Mouse (Mus musculus) activated CD4-positive, CD25-positive, alpha-beta regulatory T cell, adult 4 months (primary cell): Measurements from ENCODE around the gene Lgals2. TPM values are rescaled to one million over a fixed set of nuclear protein-coding genes. Genes with fewer than 3 reads are reported as not detected.
"Not testable (repeated sequence)": the region's sequence is repeated elsewhere in the genome, so short reads cannot be mapped to it uniquely, and the experiment has no call there.

Experiments used
- ATAC-seq: one replicate; pipeline ENCODE4 v1.8.0; 2017
- polyA plus RNA-seq, 2 experiments: library from polyadenylated mRNA; unstranded; fragments of 100-300 nt; shearing (Covaris generic); gene quantifications; one replicate each; pipeline ENCODE4 v1.2.1; 2017

Lgals2 gene
- polyA plus RNA-seq, 2 experiments from 2014 or later = not detected

DNA sequence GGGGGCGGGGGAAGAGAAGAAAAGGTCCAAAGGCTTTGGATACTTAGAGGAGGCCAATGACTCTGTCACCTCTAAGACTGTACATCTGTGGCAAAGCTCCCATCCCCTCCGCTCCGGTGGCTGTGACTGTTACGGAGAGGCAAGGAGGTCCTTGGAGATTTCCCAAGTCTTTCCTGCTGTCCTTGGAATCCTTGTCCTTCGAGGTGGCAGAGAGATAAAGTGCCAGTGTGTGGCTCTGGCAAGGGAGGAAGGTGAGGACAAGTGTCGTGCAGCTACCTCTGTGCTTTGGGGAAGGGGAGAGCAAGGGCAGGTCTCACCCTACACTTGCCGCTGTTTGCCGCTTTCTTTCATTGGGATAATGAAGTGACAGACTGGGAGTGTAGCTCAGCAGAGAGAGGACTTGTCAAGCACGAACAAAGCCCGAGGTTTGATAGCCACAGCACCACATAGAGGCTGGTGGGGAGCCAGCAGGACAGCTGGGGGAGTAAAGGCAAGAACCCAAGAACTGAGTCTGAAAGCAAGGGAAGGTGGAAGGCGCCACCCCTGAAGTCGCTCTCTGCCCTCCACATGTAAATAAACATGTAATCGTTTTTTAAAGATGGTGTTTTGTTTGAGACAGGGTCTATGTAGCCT, 18.6 kb upstream of the Lgals2 start:
- no peak for ATAC-seq

- no peak for ATAC-seq
Observed at GRCm38 (mm10) chr15:78872021-78872608, 16.8 kb upstream of the Lgals2 start.

- ATAC-seq = peak; percentile 43
Observed at GRCm38 (mm10) chr15:78869775-78870174, 14.4 kb upstream of the Lgals2 start.

DNA sequence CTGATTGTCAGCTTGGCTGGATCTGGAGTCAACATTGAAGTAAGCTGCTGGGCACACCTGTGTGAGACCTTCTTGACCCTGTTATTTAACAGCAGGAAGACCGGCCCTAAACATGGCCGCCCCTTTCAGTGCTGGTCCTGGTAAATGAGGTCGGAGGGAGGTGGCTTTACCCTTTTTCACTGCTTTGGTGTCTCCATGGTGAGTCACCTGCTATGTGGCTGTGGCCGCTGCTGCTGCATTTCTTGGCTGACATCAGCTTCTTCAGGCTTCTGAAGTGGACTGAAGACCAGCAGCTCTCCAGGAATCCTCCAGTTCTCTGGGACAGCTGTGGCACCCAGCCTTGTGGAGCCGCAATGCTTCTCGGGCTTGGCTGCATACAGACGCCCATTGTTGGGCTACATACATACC, 13.5 kb upstream of the Lgals2 start:
- no peak for ATAC-seq

GRCm38 (mm10) chr15:78868398-78868797, 13.1 kb upstream of the Lgals2 start:
- ATAC-seq = no peak

- no peak for ATAC-seq
Observed at GRCm38 (mm10) chr15:78863852-78864253, 8.5 kb upstream of the Lgals2 start.

DNA sequence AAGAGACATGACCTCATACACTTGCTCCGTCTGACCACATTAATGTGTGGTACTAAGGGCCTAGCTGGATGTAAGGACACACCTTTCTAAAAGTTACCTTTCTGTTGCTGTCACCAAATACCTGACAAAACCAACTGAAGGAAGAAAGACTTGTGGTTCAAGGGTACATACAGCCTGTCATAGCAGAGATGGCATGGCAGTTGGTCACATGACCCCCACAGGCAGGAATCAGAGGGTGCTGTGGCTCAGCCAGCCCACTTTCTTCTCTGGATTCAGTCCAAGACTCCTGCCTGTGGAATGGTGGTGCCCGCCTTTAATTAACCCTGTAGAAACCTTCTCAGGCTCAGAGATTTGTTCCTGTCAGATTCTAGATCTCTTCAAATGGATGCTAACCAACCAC, 7.8 kb upstream of the Lgals2 start:
- no peak for ATAC-seq

DNA sequence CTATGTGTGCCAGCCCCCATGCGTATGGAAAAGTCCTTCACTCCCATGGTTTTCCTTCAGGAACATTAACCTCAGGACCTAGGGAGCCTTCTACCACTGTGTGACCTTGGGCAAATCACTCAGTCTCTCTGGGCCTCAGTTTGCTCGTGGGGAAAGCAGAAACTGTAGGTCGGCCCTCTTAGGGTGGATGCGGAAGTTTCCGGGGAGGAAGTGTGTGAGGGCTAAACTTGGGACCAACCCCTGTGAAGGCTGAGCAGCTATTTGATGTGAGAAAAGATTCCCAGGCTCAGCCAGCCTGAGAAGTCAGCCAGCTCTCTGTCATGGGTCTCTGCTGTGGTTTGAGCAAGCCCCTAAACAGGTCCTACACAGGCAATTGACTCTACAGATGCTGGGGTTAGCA, 7.0 kb upstream of the Lgals2 start:
- no peak for ATAC-seq

DNA sequence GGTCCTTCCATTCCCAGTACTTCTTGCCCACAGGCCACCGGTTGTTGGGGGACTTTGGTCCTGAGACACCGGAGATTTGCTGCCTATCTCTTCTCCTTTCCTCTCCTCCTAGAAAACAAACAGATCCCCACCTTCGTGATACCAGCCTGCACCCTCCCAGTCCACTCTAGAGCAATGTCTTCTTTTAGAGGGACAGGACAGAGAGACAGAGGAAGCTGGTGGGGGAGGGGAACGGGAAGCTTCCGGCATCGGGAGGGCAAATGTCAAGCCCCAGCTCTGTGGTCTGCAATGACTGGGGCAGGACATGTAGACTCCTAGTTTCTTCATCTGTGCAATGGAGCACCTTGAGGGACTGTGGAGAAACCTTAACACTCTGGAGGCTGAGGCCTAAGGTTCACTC, 4.4 kb upstream of the Lgals2 start:
- no peak for ATAC-seq

GRCm38 (mm10) chr15:78859311-78859710, 4.0 kb upstream of the Lgals2 start:
- ATAC-seq = no peak

DNA sequence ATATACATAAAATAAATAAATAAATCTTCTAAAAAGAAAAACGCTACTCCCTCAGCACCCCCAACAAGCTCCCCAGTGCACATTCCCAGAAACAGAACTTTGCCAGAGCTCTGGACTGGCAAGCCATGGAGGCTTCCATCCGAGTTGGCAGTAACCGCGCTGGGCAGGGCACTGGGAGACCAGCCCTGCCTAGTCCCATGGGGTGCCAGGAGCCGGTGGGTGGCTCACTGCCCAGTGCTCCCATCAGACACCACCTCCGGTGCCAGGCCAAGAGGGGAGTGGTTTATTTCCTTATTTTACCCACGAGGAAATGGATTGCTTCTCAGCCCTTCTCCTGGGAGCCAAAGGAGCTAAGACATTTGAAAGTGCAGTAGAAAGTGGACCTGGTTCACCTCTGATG, 1.7 kb upstream of the Lgals2 start:
- ATAC-seq = no peak

GRCm38 (mm10) chr15:78851505-78852153, 3.7 kb downstream of the Lgals2 start:
- ATAC-seq = peak; percentile 89

DNA sequence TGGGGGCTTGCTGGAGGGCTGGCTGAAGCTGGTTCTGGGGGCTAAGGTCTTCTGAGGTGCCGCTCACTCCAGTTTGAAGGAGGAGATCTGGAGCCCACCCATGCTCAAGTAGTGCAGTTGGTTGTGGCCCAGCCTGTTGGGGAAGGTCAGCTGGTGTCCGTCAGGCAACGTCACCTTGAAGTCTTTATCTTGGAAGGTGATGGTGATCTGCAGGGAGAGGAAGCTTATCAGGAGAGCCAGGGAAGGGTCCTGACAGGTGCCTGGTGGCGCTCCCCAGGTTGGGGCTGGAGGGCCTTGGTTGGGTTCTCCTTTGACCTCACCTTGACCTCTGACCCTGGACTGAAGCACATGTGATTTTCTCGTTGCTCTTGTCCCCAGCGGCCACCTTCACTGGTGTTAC, 4.4 kb downstream of the Lgals2 start:
- ATAC-seq = no peak

DNA sequence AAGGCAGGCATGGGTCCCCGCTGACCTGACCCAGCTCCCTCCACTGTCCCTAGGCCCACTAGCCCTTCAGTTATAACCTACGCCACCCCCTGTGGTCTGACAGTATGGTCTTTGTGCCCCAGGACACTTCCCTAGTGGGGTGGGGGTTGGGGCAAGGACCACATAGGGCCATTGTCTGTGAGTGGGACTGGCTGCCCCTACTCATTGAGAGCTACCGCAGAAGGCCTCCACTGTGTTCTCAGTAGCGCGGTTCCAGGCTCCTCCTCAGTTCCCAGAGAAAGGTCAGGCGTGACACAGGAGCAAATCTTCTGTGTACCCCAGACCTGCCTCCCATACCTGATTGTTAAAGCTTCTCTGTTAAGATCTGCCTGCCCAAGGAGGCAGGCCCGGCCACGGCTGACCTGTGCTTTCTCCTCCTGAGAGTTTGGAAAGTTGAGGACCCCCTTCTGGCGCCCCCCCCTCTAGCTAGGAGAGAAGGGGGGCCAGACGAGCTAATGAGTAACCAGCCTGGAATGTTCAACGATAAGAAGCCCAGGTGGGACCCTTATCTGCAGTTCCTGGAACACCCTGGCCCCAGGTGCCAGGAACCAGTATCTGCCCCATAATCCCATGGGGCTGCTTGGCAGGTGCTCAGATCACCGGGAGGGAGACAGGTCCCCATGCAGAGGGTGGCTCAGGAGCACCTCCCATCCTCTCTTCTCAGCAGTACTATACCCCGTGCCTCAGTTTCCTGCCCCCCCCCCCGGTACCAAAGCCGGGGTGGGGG, 5.1 kb downstream of the Lgals2 start:
- ATAC-seq = no peak

GRCm38 (mm10) chr15:78849485-78849884, 5.8 kb downstream of the Lgals2 start:
- ATAC-seq = no peak

- ATAC-seq = peak; percentile 46
Observed at GRCm38 (mm10) chr15:78848467-78848866, 6.9 kb downstream of the Lgals2 start.

GRCm38 (mm10) chr15:78846805-78847204, 8.5 kb downstream of the Lgals2 start:
- not testable (repeated sequence) for ATAC-seq

DNA sequence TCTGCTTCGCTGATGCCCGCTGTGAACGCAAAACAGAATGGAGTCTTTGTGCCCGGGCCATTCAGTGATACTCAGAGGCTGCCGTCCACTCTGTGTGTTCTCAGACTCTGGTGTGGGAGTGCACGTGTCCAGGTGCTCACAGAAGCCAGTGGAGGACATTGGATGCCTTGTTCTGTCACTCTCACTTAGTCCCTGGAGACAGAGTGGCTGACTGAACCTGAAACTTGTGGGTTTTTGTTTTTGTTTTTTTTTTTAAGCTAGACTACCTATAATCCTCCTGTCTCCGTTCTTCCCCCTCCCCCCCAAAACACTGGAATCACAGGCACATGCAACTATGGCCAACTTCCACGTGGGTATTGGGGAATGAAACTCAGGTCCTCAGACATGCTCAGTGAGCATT, 9.0 kb downstream of the Lgals2 start:
- ATAC-seq = no peak

- no peak for ATAC-seq
Observed at GRCm38 (mm10) chr15:78845867-78846266, 9.5 kb downstream of the Lgals2 start.

DNA sequence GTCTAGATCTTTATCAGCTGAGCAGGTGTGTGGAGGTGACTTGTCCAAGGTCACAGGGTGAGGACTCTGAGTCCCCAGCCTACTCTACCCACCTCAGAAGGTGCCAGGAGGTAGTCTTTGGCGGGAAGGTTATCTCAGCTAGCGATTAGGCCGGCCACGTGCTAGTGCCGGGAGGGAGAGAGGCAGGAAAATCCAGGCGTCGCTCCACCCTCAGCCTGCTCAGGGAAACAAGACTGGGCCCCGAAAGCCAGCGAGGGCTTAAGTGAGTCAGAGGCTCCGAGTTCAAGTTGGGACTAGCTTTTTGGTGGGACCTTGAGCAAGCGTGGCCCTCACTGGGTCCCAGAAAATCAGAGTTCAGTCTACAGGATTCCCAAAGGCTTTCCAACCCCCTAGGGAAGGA, 10.0 kb downstream of the Lgals2 start:
- ATAC-seq = no peak

- no peak for ATAC-seq
Observed at GRCm38 (mm10) chr15:78844791-78845190, 10.5 kb downstream of the Lgals2 start.

GRCm38 (mm10) chr15:78843581-78844469, 11.5 kb downstream of the Lgals2 start:
- ATAC-seq = no peak
